Mouse (Mus musculus): Measurements from ENCODE around the gene Upk1a. TPM values are rescaled to one million over a fixed set of nuclear protein-coding genes. Genes with fewer than 3 reads are reported as not detected.

Gene Upk1a
- polyA plus RNA-seq, 1 experiment from 2014 or later: 4.8 TPM

DNA sequence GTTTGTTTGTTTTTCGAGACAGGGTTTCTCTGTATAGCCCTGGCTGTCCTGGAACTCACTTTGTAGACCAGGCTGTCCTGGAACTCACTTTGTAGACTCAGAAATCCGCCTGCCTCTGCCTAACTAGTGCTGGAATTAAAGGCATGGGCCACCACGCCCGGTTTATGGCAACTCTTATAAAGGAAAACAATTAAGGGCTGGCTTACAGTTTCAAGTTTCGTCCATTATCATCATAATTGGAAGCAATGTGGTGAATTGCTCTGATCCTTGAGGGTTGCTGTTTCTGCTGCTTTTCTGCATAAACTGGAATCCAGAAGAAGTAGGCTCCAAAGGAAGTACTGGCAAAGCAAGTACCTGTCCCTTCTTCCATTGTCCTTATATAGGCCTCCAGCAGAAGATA, 14.0 kb upstream of the Upk1a start:
- H3K27ac ChIP-seq (ENCODE audit: low read depth, low read length): no peak overlapping the region
- ATAC-seq (ENCODE audit: insufficient read depth, low FRiP score, low TSS enrichment) (no peak), DNase-seq (ENCODE audit: low spot score) (no peak)
- peaks cover 4% of the 10 kb centered on the region; the same call in 1 of the 2 replicates for H3K4me1 ChIP-seq (ENCODE audit: control insufficient read depth, insufficient read depth, low read length)
- no peak overlapping the region for H3K9ac ChIP-seq (ENCODE audit: low read length)
- H3K4me2 ChIP-seq (ENCODE audit: low read depth): no peak overlapping the region
- no peaks in the 10 kb centered on the region for H3K27me3 ChIP-seq (ENCODE audit: control insufficient read depth, insufficient read depth, low read length)
- no peaks in the 10 kb centered on the region for H3K9me3 ChIP-seq (ENCODE audit: control insufficient read depth, low read length)
- H3K36me3 ChIP-seq (ENCODE audit: control insufficient read depth, insufficient read depth, low read length): peaks cover 8% of the 10 kb centered on the region
- 79% methylated on average over 5 of the region's 5 CpGs for WGBS
- H3K4me3 ChIP-seq (ENCODE audit: low read depth, low read length): no peak overlapping the region

- Histone ChIP-seq H3K4me3 (ENCODE audit: low read depth, low read length) (peak within 1 kb of the TSS; percentile 77), H3K27ac (ENCODE audit: low read depth, low read length) (no peak within 1 kb of the TSS), H3K4me2 (ENCODE audit: low read depth) (peak within 1 kb of the TSS; percentile 67), H3K9me3 (ENCODE audit: control insufficient read depth, low read length) (no peaks in the 10 kb centered on the region), H3K27me3 (ENCODE audit: control insufficient read depth, insufficient read depth, low read length) (no peaks in the 10 kb centered on the region), H3K9ac (ENCODE audit: low read length) (peak within 1 kb of the TSS; percentile 75), H3K4me1 (ENCODE audit: control insufficient read depth, insufficient read depth, low read length) (peaks cover 4% of the 10 kb centered on the region; the same call in 1 of the 2 replicates), H3K36me3 (ENCODE audit: control insufficient read depth, insufficient read depth, low read length) (peaks cover 11% of the 10 kb centered on the region)
- peak; percentile 93 for DNase-seq (ENCODE audit: low spot score)
- WGBS: 1% methylated on average over 44 of the region's 44 CpGs
- ATAC-seq (ENCODE audit: insufficient read depth, low FRiP score, low TSS enrichment): peak; percentile 81
Observed at GRCm38 (mm10) chr7:30625530-30626384, 13.1 kb upstream of the Upk1a start, which contains the start of gene Cox6b1. Cox6b1 (minus strand) TSS chr7:30626151.

DNA sequence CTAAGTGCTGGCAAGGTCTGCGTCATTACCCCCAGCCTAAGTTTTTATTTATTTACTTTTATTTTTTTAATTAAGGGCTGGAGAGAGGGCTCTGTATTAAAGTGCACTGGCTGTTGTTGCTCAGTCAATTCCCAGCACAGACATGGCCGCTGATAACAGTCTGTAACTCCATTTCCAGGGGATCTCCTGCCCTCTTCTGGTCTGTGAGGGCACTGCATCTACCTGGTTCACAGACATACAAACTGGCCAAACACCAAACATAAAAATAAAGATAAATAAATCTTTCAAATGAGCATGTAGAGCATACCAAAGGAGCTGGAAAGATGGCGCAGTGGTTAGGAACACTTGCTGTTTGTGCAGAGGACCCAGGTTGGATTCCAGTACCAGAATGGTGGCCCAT, 6.6 kb upstream of the Upk1a start:
- H3K9me3 ChIP-seq (ENCODE audit: control insufficient read depth, low read length): no peaks in the 10 kb centered on the region
- H3K4me1 ChIP-seq (ENCODE audit: control insufficient read depth, insufficient read depth, low read length): no peaks in the 10 kb centered on the region
- H3K9ac ChIP-seq (ENCODE audit: low read length): no peak overlapping the region
- peaks cover 23% of the 10 kb centered on the region for H3K36me3 ChIP-seq (ENCODE audit: control insufficient read depth, insufficient read depth, low read length)
- no peak overlapping the region for H3K4me3 ChIP-seq (ENCODE audit: low read depth, low read length)
- no peaks in the 10 kb centered on the region for H3K27me3 ChIP-seq (ENCODE audit: control insufficient read depth, insufficient read depth, low read length)
- ATAC-seq (ENCODE audit: insufficient read depth, low FRiP score, low TSS enrichment) (no peak), DNase-seq (ENCODE audit: low spot score) (no peak)
- H3K27ac ChIP-seq (ENCODE audit: low read depth, low read length): no peak overlapping the region
- WGBS: 89% methylated on average over 3 of the region's 3 CpGs
- no peak overlapping the region for H3K4me2 ChIP-seq (ENCODE audit: low read depth)

DNA sequence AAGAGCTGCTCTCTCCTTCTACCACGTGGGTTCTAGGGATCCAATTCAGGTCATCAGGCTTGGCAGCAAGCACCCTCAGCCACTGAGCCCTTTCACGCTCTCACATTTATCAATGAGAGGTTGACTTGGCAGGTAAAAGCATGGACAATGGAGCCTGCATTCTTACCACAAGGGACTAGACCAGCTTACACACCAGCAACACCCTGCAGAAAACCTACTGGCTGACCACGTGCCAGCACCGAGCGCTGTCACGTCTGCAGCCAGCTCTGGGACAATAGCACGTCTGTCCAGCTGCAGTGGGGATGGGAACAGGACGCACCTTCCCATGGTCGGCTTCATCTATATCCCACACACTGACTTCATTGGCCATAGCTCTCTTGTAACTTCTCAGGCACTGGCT, 6.0 kb upstream of the Upk1a start:
- no peak overlapping the region for H3K27ac ChIP-seq (ENCODE audit: low read depth, low read length)
- DNase-seq (ENCODE audit: low spot score) (no peak), ATAC-seq (ENCODE audit: insufficient read depth, low FRiP score, low TSS enrichment) (no peak)
- WGBS: 97% methylated on average over 9 of the region's 9 CpGs
- H3K9ac ChIP-seq (ENCODE audit: low read length): no peak overlapping the region
- H3K4me1 ChIP-seq (ENCODE audit: control insufficient read depth, insufficient read depth, low read length): no peaks in the 10 kb centered on the region
- H3K4me2 ChIP-seq (ENCODE audit: low read depth): no peak overlapping the region
- peaks cover 23% of the 10 kb centered on the region for H3K36me3 ChIP-seq (ENCODE audit: control insufficient read depth, insufficient read depth, low read length)
- no peaks in the 10 kb centered on the region for H3K27me3 ChIP-seq (ENCODE audit: control insufficient read depth, insufficient read depth, low read length)
- no peak overlapping the region for H3K4me3 ChIP-seq (ENCODE audit: low read depth, low read length)
- H3K9me3 ChIP-seq (ENCODE audit: control insufficient read depth, low read length): no peaks in the 10 kb centered on the region

GRCm38 (mm10) chr7:30615049-30615760, 2.6 kb upstream of the Upk1a start:
- Histone ChIP-seq H3K36me3 (ENCODE audit: control insufficient read depth, insufficient read depth, low read length) (peaks cover 12% of the 10 kb centered on the region), H3K4me1 (ENCODE audit: control insufficient read depth, insufficient read depth, low read length) (no peaks in the 10 kb centered on the region), H3K9ac (ENCODE audit: low read length) (no peak overlapping the region), H3K4me2 (ENCODE audit: low read depth) (no peak overlapping the region), H3K27ac (ENCODE audit: low read depth, low read length) (no peak overlapping the region), H3K27me3 (ENCODE audit: control insufficient read depth, insufficient read depth, low read length) (no peaks in the 10 kb centered on the region), H3K9me3 (ENCODE audit: control insufficient read depth, low read length) (no peaks in the 10 kb centered on the region), H3K4me3 (ENCODE audit: low read depth, low read length) (no peak overlapping the region)
- DNase-seq (ENCODE audit: low spot score) (no peak), ATAC-seq (ENCODE audit: insufficient read depth, low FRiP score, low TSS enrichment) (no peak)
- 56% methylated on average over 5 of the region's 5 CpGs for WGBS

GRCm38 (mm10) chr7:30614454-30614853, 1.8 kb upstream of the Upk1a start:
- Histone ChIP-seq H3K9me3 (ENCODE audit: control insufficient read depth, low read length) (no peaks in the 10 kb centered on the region), H3K4me3 (ENCODE audit: low read depth, low read length) (no peak overlapping the region), H3K27me3 (ENCODE audit: control insufficient read depth, insufficient read depth, low read length) (no peaks in the 10 kb centered on the region), H3K4me2 (ENCODE audit: low read depth) (no peak overlapping the region), H3K36me3 (ENCODE audit: control insufficient read depth, insufficient read depth, low read length) (peaks cover 11% of the 10 kb centered on the region), H3K4me1 (ENCODE audit: control insufficient read depth, insufficient read depth, low read length) (no peaks in the 10 kb centered on the region), H3K27ac (ENCODE audit: low read depth, low read length) (no peak overlapping the region), H3K9ac (ENCODE audit: low read length) (no peak overlapping the region)
- ATAC-seq (ENCODE audit: insufficient read depth, low FRiP score, low TSS enrichment) (no peak), DNase-seq (ENCODE audit: low spot score) (no peak)
- 81% methylated on average over 2 of the region's 2 CpGs for WGBS

DNA sequence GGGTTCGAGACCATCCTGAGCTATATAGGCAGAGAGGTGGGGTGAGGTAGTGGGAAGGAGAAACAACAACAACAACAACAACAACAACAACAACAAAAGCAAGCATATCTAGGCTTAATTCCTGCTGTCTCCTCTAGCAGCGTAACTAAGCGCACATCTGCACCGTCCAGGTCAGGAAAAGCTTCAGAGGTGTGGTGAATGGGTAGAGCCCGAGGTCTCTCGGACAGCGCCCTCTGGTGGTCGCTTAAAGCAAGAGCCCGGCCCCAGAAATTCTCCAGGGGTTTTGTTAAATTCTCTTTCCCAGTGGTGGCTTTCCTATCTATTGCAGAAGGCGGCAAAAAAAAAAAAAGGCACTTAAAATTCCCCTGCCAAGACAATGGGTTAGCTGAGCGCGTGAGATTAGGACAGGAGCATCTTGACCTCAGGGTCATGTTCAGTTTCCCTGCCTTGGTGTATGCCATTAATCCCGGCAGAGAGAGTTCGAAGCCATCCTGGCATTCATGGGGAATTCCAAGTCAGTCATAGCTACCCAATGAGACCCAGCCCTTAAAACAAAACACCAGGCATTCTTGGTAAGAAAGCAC, 974 bp upstream of the Upk1a start:
- Histone ChIP-seq H3K4me2 (ENCODE audit: low read depth) (no peak overlapping the region), H3K27ac (ENCODE audit: low read depth, low read length) (no peak overlapping the region), H3K4me3 (ENCODE audit: low read depth, low read length) (no peak overlapping the region), H3K9ac (ENCODE audit: low read length) (no peak overlapping the region), H3K9me3 (ENCODE audit: control insufficient read depth, low read length) (no peaks in the 10 kb centered on the region), H3K36me3 (ENCODE audit: control insufficient read depth, insufficient read depth, low read length) (peaks cover 3% of the 10 kb centered on the region), H3K4me1 (ENCODE audit: control insufficient read depth, insufficient read depth, low read length) (no peaks in the 10 kb centered on the region), H3K27me3 (ENCODE audit: control insufficient read depth, insufficient read depth, low read length) (no peaks in the 10 kb centered on the region)
- ATAC-seq (ENCODE audit: insufficient read depth, low FRiP score, low TSS enrichment): peak; percentile 55; the same call in 1 of the 2 replicates
- DNase-seq (ENCODE audit: low spot score): peak; percentile 68
- WGBS: 29% methylated on average over 14 of the region's 14 CpGs

DNA sequence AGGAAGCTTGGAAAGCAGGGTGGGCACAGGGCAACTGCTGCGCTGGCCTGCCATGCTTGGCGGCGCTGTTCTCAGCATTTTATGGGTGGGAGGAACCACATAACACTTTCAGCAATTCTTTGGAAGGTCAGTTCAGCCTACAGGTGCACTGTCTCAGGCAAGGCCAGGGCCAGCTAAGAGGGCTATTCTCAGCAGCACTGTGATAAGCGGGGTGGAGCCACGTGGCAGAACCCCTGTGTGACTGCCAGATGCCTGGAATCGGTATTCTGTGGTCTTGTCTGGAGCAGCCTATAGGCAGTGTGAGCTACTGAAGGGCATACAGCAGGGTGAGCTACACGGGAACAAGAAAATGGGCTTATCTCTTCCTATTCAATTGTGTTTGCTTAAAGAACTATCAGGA, 2.6 kb downstream of the Upk1a start:
- no peak for DNase-seq (ENCODE audit: low spot score)
- H3K4me2 ChIP-seq (ENCODE audit: low read depth): no peak overlapping the region
- H3K4me3 ChIP-seq (ENCODE audit: low read depth, low read length): no peak overlapping the region
- H3K9me3 ChIP-seq (ENCODE audit: control insufficient read depth, low read length): no peaks in the 10 kb centered on the region
- 65% methylated on average over 7 of the region's 7 CpGs for WGBS
- no peaks in the 10 kb centered on the region for H3K27me3 ChIP-seq (ENCODE audit: control insufficient read depth, insufficient read depth, low read length)
- H3K9ac ChIP-seq (ENCODE audit: low read length): no peak overlapping the region; the same call in 1 of the 2 replicates
- no peak for ATAC-seq (ENCODE audit: insufficient read depth, low FRiP score, low TSS enrichment)
- no peaks in the 10 kb centered on the region for H3K36me3 ChIP-seq (ENCODE audit: control insufficient read depth, insufficient read depth, low read length)
- H3K27ac ChIP-seq (ENCODE audit: low read depth, low read length): no peak overlapping the region
- H3K4me1 ChIP-seq (ENCODE audit: control insufficient read depth, insufficient read depth, low read length): no peaks in the 10 kb centered on the region
